Mouse (Mus musculus) adrenal gland, adult 10 weeks (tissue): ENCODE measurements around the gene Spp2. TPM values are rescaled to one million over a fixed set of nuclear protein-coding genes. Genes with fewer than 3 reads are reported as not detected.

Source experiments
- polyA plus RNA-seq: library from polyadenylated mRNA; stranded (reverse); fragments of 350-450 nt; fragmentation: Illumina TruSeq; extraction: RNeasy Lipid Tissue Mini Kit (QIAGEN cat#74804); gene quantifications from one replicate; pipeline ENCODE4 v1.2.3, GENCODE M21; 2014; ENCODE audit warnings: low read depth, low replicate concordance

Gene Spp2
- polyA plus RNA-seq = not detected

GRCm38 (mm10) chr1:88406807-88407198, at the start of gene Spp2:
TSS of gene Spp2 (plus strand) at chr1:88406961.

Other genes starting within 250 kb of the Spp2 start
- gene Ugt1a5, start 240.9 kb upstream of the Spp2 start, polyA plus RNA-seq = not detected
- gene Ugt1a2, start 206.4 kb upstream of the Spp2 start, polyA plus RNA-seq = not detected
- 2.4 TPM for gene Dnajb3, start 201.2 kb upstream of the Spp2 start, polyA plus RNA-seq
- 21.2 TPM for gene Ugt1a1, start 195.0 kb upstream of the Spp2 start, polyA plus RNA-seq
- not detected for gene Mroh2a, start 180.0 kb upstream of the Spp2 start, polyA plus RNA-seq
- 22.9 TPM for gene Hjurp, start 129.3 kb upstream of the Spp2 start, polyA plus RNA-seq
- gene Trpm8, start 129.3 kb upstream of the Spp2 start, polyA plus RNA-seq = not detected
- gene Glrp1, start 103.1 kb downstream of the Spp2 start, polyA plus RNA-seq = not detected